Mouse (Mus musculus) bone marrow macrophage, adult 2 months (primary cell): Measurements from ENCODE around the gene Gm21797.
"Not testable (repeated sequence)": the region's sequence is repeated elsewhere in the genome, so short reads cannot be mapped to it uniquely, and the experiment has no call there.

Experiments used
- CTCF ChIP-seq: IDR thresholded peaks from 2 replicates; pipeline ENCODE4 v1.5.1; 2012; ENCODE audit warnings: low read depth, mild to moderate bottlenecking, low read length, moderate library complexity
- POLR2A ChIP-seq: IDR thresholded peaks from 2 replicates; pipeline ENCODE4 v1.6.1; 2012; ENCODE audit warnings: mild to moderate bottlenecking, low read depth, low read length, borderline replicate concordance

GRCm38 (mm10) chrY:40804614-40805013 is 29.0 kb upstream of the Gm21797 start, which contains the start of gene Gm20795:
- TF ChIP-seq CTCF, POLR2A: not testable (repeated sequence)
